Mouse (Mus musculus): Measurements from ENCODE around the gene Uqcr11. TPM values are rescaled to one million over a fixed set of nuclear protein-coding genes. Genes with fewer than 3 reads are reported as not detected.
A peak's percentile ranks its signal among the peaks of the same experiment; 100 is the strongest.

Uqcr11 gene
- total RNA-seq, 2 experiments from 2014 or later, result 1,920 to 2,020 TPM

- intact Hi-C loops (cut with DNase I), result loop anchor here (2.0 to 10.0 kb wide), 3 partner anchors 26 to 272 kb away; partner anchors contain the start of genes Izumo4, Mex3d, Mob3a and Uqcr11
- peak; percentile 26 to 31 for DNase-seq
Observed at GRCm38 (mm10) chr10:80432936-80433512, 26.4 kb upstream of the Uqcr11 start.

DNA sequence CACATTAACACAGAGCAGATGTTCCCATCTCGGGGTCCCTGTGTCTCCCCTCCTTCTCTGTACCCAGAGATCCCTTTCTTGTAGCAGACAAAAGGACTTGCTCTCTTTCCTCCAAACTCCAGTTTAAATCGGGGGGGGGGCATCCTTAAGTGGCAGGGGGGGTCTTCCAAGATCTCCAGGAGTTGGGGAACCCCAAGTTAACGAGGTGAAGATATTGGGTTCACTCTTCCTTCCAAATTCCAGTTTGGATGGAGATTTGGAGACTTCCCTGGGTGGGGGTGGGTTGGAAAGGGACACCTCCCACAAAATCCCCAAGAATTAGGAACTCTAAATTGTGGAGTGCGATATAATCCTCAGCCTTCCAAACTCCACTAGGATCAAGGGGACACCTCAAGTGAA lies 25.8 kb upstream of the Uqcr11 start:
- intact Hi-C loops (cut with DNase I), result loop anchor here (2.0 to 10.0 kb wide), 3 partner anchors 26 to 272 kb away; partner anchors contain the start of genes Izumo4, Mex3d, Mob3a and Uqcr11
- DNase-seq, result no peak

DNA sequence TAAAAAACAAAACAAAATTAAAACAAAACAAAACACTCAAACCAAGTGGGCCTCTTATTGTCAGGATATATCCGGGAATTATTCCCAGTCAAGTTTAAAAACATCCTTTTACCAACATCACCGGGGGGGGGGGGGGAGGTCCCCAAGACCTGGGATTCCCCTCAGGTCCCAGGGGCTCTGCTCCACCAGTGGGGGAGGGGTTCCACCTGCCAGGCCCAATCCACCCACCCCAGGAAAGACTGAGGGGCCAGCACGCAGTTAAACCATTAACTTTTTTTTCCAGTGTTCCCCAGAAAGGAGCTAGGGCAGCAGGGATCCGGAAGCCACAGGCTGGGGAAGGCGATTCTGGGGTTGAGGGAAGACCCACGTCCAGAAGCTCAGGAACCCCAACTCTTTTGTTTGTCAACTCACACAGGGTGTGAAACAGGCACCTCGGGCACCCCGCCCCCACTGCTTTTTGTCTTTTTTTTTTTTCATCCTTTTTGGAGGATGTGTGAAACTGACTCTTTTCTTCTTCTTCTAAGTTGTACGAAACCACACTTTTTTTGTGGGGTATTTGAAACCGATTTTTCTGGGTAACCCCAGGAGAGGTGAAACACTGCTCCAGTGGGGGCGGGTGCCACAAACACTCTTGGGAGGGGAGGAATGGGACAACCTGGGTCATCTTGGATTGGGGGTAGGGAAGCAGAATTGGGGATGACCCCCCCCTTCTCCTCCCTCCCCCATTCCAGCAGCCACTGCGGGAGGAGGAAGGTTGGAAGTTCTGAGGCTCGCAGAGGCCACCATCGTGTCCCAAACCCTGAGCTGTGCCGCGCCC lies 25.1 kb upstream of the Uqcr11 start:
- intact Hi-C loops (cut with DNase I), result loop anchor here (2.0 to 10.0 kb wide), 3 partner anchors 25 to 273 kb away; partner anchors contain the start of genes Izumo4, Mex3d, Mob3a and Uqcr11
- DNase-seq, result no peak

DNA sequence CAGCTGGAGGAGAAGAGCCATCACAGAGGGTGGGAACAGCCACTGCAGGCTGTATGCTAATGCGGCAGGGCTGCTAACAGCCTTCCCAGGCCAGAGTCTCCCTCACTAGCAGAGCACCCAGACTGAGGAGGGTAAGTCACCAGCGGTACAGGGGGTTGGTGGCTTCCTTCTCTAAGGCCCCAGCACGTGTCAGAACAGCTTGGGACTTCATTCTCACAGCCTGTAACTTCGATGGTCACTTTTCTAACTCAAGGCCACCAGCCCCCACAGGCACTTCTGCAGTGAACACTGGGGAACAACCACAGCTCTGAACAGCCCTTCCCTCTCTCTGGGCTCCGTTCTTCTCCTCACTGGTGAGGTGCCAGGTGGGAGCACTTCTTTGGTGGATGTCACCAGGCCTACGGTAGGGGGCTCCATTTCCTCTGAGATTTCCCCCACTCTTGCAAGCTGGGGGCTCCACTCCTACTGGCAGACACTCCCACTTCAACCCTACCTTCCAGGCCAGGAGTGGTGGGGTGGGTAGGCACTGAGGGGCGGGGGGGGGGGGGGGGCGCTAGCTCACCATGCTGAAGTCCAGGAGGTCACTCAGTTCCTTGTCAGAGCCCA lies 23.8 kb upstream of the Uqcr11 start:
- intact Hi-C loops (cut with DNase I), result loop anchor here (5.0 to 10.0 kb wide), 2 partner anchors 43 to 274 kb away; partner anchors contain the start of genes Izumo4, Mex3d and Mob3a
- DNase-seq, result no peak

DNA sequence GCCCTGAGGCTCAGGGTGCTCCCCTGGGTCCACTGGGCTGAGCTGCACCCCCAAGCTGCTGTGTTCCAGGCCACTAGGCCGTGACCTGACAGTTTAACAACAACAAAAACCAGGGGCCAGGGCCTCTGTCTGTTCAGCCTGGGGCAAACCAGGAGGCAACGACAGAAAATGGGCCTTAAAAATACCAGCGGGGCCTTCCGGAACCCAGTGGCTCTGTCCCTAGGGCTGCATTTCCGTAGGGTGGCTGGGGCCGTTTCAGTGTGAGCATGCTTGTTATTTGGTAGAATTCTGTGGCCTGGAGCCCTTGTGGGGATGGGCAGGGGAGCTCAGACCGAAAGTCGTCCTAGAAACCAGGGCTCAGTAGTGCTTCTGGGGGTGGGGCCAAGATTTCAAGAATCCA lies 23.2 kb upstream of the Uqcr11 start:
- DNase-seq, result no peak
- intact Hi-C loops (cut with DNase I), result loop anchor here (5.0 to 10.0 kb wide), 2 partner anchors 42 to 275 kb away; partner anchors contain the start of genes Izumo4, Mex3d and Mob3a

- no peak for DNase-seq
- intact Hi-C loops (cut with DNase I), result no loop called here
Observed at GRCm38 (mm10) chr10:80425041-80425440, 18.4 kb upstream of the Uqcr11 start.

DNA sequence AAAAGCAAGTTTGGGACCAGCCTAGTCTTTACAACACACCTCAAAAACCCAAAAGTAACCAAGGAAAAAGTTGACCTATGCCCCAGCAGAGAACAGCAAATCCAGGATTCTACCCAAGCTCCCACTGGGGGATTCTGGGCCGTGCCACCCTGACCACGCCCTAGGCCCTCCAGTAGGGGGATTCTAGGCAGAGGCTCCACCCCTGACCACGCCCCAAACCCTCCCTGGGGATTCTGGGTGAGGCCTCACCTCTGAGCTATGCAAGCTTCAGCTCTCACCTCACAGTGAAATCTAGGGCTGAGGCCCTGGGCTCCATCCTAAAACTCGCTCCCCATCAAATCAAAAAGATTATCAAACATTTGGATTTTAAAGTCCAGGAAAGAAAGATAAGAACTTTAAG lies 16.9 kb upstream of the Uqcr11 start:
- intact Hi-C loops (cut with DNase I), result no loop called here
- DNase-seq, result no peak

DNA sequence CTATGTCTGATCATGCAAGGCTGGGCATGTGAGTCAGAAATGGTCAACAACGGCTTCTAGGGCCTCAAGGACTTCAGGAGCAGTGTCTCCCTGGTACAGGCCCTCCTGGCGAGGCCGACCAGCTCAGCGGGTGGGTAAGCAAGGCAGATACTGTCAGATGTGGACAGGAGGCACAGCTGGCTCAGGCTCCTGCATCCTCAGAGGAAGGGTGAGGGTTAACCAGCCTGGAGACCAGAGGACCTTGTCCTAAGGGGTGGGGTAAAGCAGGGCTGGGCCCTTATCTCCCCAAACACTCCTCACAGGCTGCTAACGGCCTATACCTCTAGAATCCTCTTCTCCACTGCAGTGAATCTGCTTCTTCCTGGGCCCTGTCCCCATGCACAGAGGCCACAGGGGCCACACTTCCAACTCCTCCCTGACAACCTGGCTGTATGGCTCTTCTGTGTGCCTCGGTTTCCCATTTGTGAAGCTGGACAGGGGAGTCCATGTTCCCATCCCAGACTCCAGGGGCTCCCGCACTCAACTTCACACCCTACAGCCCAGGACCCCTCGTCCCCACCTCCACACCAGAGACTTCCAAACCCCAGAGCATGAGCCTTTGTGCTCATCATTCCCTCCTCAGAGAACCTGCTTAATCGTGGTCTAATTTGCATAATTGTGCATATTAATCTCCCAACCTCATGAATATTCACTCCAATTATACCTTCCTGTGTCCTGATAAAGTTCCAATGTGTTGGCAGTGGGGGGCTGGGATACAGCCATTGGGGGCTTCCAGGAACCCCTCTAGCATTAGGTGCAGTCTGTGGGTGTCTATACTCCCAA lies 15.2 kb upstream of the Uqcr11 start:
- no peak for DNase-seq
- intact Hi-C loops (cut with DNase I), result no loop called here

GRCm38 (mm10) chr10:80421208-80421607 lies 14.6 kb upstream of the Uqcr11 start:
- no peak for DNase-seq
- intact Hi-C loops (cut with DNase I), result no loop called here

- intact Hi-C loops (cut with DNase I), result no loop called here
- no peak for DNase-seq
Observed at GRCm38 (mm10) chr10:80420729-80421128, 14.1 kb upstream of the Uqcr11 start.

DNA sequence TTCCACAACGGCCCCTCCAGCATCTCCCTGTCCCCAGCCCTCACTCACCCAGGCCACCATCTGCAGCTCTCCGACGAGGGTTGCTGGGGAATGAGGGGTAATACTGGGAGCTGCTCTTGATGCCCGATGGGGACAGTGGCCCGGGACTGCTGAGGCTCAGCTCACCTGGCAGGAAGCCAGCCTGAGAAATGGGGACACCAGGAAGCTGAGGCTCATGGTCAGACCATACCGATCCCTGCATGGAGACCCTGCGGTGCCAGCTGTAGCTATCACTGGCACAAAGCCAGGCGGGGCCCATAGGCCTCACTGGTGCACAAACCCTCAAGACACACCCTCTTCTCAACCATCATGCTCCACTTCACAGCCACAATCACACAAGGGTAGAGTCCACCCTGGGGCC lies 12.8 kb upstream of the Uqcr11 start:
- no peak for DNase-seq
- intact Hi-C loops (cut with DNase I), result no loop called here

DNA sequence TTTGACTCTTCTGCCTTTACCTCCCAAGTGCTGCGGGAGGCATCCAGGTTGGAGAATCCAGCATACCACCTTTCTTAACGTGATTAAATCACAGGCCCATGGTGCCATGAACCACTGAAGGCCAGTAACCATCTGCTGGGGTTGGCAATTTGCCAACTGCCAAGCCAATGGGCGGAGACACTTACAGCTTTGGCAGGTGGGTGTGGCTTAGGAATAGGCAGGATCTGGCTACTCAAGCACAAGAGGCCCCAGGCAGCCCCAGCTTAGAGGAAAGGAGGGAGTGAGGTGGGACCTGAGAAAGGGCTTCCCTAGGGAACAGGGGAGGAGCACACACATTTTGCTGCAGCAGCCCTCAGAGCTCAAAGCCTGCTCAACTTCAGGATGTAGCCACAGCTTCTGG lies 11.7 kb upstream of the Uqcr11 start:
- DNase-seq, result no peak
- intact Hi-C loops (cut with DNase I), result no loop called here

DNA sequence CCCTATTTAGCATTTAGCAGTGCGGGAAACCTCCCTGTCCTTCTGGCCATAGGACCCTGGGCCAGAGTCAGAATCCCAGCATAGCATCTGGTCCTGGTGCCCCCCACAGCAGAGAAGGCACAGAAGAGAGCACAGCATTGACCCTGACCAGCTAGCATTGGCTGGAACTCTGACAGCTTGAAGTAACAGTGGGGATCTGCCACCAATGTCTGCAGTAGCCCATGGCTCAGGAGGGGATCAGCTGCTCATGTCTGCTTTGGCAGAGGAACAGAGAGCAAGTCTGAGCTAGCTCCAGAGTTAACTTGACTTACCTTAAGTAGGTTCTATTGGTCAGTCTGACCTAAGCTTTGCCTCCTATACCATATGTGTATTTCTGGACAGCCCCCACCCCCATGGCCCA lies 11.2 kb upstream of the Uqcr11 start:
- intact Hi-C loops (cut with DNase I), result no loop called here
- no peak for DNase-seq

- intact Hi-C loops (cut with DNase I), result no loop called here
- DNase-seq, result no peak
Observed at GRCm38 (mm10) chr10:80417371-80417770, 10.7 kb upstream of the Uqcr11 start.

DNA sequence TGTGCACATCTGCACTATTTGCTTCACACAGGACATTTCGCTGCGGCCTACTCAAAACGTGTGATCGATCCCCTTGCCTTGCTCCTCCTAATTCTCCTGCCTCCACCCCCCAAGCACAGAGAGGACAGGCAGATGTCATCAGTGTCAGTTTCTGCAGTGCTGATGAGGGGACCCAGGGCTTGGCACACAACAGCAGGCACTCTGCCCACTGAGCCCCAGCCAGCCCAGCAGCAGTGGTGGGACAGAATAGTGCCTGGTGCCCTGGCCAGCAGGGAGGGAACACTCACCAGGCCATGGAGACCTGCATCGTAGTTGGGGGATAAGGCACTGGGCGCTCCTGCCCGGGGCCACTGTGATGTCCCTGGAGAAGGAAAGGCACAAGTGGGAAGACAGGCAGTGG lies 8.9 kb upstream of the Uqcr11 start:
- intact Hi-C loops (cut with DNase I), result no loop called here
- DNase-seq, result no peak

- intact Hi-C loops (cut with DNase I), result no loop called here
- peak; percentile 67 to 72 for DNase-seq
Observed at GRCm38 (mm10) chr10:80412656-80413541, 6.3 kb upstream of the Uqcr11 start.

- no peak for DNase-seq
- intact Hi-C loops (cut with DNase I), result loop anchor here (2.0 kb wide), 1 partner anchor 25 kb away; the partner anchor contains the start of gene Tcf3
Observed at GRCm38 (mm10) chr10:80407924-80408323, 1.3 kb upstream of the Uqcr11 start.

- intact Hi-C loops (cut with DNase I), result loop anchor here (2.0 kb wide), 1 partner anchor 27 kb away; the partner anchor contains the start of gene Tcf3
- DNase-seq, result no peak
Observed at GRCm38 (mm10) chr10:80405481-80406173, 1.0 kb downstream of the Uqcr11 start.

Measured in heart, postnatal 36 days (tissue).